Mouse (Mus musculus) testis, adult 2 months (tissue): ENCODE measurements around the gene Sec24b.

Experiments
- CTCF ChIP-seq: fragments of 200-500 bp; IDR thresholded peaks from 2 replicates; pipeline ENCODE4 v1.5.1; 2012; ENCODE audit warnings: low read depth, mild to moderate bottlenecking, inconsistent platforms, low read length, moderate library complexity; ENCODE audit not compliant: control insufficient read depth, insufficient read depth, insufficient replicate concordance
- POLR2A ChIP-seq: fragments of 200-500 bp; IDR thresholded peaks from 2 replicates; pipeline ENCODE4 v1.6.1; 2012; ENCODE audit warnings: low read depth, mild to moderate bottlenecking, inconsistent platforms, low read length, moderate library complexity; ENCODE audit not compliant: control insufficient read depth

- TF ChIP-seq CTCF (no peak), POLR2A (no peak)
Observed at GRCm38 (mm10) chr3:130040711-130041110, 20.6 kb downstream of the Sec24b start.
